Mouse (Mus musculus) lung, postnatal 25 days (tissue): ENCODE data around the gene Raver1.
"Not testable (repeated sequence)": the region's sequence is repeated elsewhere in the genome, so short reads cannot be mapped to it uniquely, and the experiment has no call there.

Experiments
- DNase-seq: peaks from one replicate; pipeline ENCODE4 v3.0.0; 2022; ENCODE audit warnings: low spot score

Gene Raver1

GRCm38 (mm10) chr9:21105760-21106564 lies 14.2 kb upstream of the Raver1 start:
- no peak for DNase-seq

GRCm38 (mm10) chr9:21104814-21105213 lies 13.0 kb upstream of the Raver1 start:
- no peak for DNase-seq

- DNase-seq = no peak
These were observed 10.3 kb upstream of the Raver1 start for GRCm38 (mm10) chr9:21102076-21102475.

GRCm38 (mm10) chr9:21100447-21101161 lies 8.8 kb upstream of the Raver1 start:
- DNase-seq = no peak

GRCm38 (mm10) chr9:21097793-21098192 lies 6.0 kb upstream of the Raver1 start:
- DNase-seq = no peak

- DNase-seq = no peak
These were observed 4.2 kb upstream of the Raver1 start for GRCm38 (mm10) chr9:21095958-21096357.

- DNase-seq = no peak
These were observed 1.6 kb upstream of the Raver1 start for GRCm38 (mm10) chr9:21093423-21093822.

GRCm38 (mm10) chr9:21090972-21091706 lies 669 bp downstream of the Raver1 start:
- DNase-seq = no peak

GRCm38 (mm10) chr9:21090537-21090936 lies 1.3 kb downstream of the Raver1 start:
- no peak for DNase-seq

GRCm38 (mm10) chr9:21083324-21083723 lies 8.5 kb downstream of the Raver1 start:
- DNase-seq = no peak

- no peak for DNase-seq
These were observed 10.7 kb downstream of the Raver1 start for GRCm38 (mm10) chr9:21081127-21081526.

GRCm38 (mm10) chr9:21075625-21076024 lies 16.2 kb downstream of the Raver1 start:
- DNase-seq = no peak

- no peak for DNase-seq
These were observed 17.6 kb downstream of the Raver1 start for GRCm38 (mm10) chr9:21074173-21074572.

GRCm38 (mm10) chr9:21073044-21073840 lies 18.6 kb downstream of the Raver1 start, which contains the start of the genes Gm49373 and Fdx1l:
TSS of gene Gm49373 (minus strand) at chr9:21073096.
TSS of gene Fdx1l (minus strand) at chr9:21073614.
- peak; percentile 92 for DNase-seq

GRCm38 (mm10) chr9:21072641-21073040 lies 19.2 kb downstream of the Raver1 start:
- DNase-seq = no peak

GRCm38 (mm10) chr9:21067006-21067684 lies 24.7 kb downstream of the Raver1 start, which contains the start of gene Zglp1:
TSS of gene Zglp1 (minus strand) at chr9:21067093.
- no peak for DNase-seq

- no peak for DNase-seq
These were observed 28.9 kb downstream of the Raver1 start for GRCm38 (mm10) chr9:21062928-21063327.

GRCm38 (mm10) chr9:21051578-21051977 lies 40.2 kb downstream of the Raver1 start:
- no peak for DNase-seq

GRCm38 (mm10) chr9:21045235-21045634 lies 46.6 kb downstream of the Raver1 start:
- no peak for DNase-seq

- not testable (repeated sequence) for DNase-seq
These were observed 47.0 kb downstream of the Raver1 start for GRCm38 (mm10) chr9:21044785-21045184.

GRCm38 (mm10) chr9:21043563-21043962 lies 48.2 kb downstream of the Raver1 start:
- no peak for DNase-seq
